Mouse (Mus musculus) CD4-positive, CD25-positive, alpha-beta regulatory T cell, adult 9 weeks (primary cell): ENCODE measurements around the gene Bdh1. TPM values are rescaled to one million over a fixed set of nuclear protein-coding genes. Genes with fewer than 3 reads are reported as not detected.

Experiments used
- polyA plus RNA-seq: library from polyadenylated mRNA; unstranded; fragments of 100-300 nt; shearing (Covaris generic); gene quantifications from one replicate; pipeline ENCODE4 v1.2.1, GENCODE M21; 2017

Bdh1 gene
- polyA plus RNA-seq, result 60.7 TPM

DNA sequence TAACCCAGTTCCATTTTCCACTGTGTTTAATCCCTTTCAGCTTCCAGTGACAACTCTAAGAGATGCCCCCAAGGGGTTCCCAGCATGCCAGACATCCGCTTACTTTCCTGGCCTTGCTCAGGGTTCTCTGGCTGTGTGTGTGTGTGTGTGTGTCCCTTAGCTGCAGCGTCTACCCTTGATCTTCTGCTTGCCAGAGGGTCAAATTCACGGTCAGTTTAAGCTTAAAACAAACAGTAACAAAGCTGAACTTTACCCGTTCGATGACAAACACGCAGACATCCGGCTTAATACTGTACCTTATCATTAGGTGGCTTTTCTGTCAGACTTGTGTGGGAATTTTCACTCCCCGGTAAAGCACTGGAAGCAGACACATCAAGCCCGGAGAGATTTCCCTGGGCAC is at the start of gene Bdh1:
Gene Bdh1, plus strand, starts transcription at position 281 of the 400 bp plus-strand sequence.

Other genes starting within 250 kb of the Bdh1 start
- gene Acap2, start 221.0 kb upstream of the Bdh1 start, polyA plus RNA-seq, result 16.2 TPM
- gene Ppp1r2, start 147.0 kb upstream of the Bdh1 start, polyA plus RNA-seq, result 11.4 TPM
- not detected for gene Apod, start 107.5 kb upstream of the Bdh1 start, polyA plus RNA-seq
- gene Dlg1, start 241.2 kb downstream of the Bdh1 start, polyA plus RNA-seq, result 18.7 TPM